Mouse (Mus musculus) kidney, postnatal 36 days (tissue): ENCODE data around the gene Gja10.

Experiments used
- DNase-seq, 2 experiments: peaks; one replicate each; pipeline ENCODE4 v3.0.0; 2021 to 2022; ENCODE audit warnings: mixed read lengths in 2 of 2

The Gja10 gene

DNA sequence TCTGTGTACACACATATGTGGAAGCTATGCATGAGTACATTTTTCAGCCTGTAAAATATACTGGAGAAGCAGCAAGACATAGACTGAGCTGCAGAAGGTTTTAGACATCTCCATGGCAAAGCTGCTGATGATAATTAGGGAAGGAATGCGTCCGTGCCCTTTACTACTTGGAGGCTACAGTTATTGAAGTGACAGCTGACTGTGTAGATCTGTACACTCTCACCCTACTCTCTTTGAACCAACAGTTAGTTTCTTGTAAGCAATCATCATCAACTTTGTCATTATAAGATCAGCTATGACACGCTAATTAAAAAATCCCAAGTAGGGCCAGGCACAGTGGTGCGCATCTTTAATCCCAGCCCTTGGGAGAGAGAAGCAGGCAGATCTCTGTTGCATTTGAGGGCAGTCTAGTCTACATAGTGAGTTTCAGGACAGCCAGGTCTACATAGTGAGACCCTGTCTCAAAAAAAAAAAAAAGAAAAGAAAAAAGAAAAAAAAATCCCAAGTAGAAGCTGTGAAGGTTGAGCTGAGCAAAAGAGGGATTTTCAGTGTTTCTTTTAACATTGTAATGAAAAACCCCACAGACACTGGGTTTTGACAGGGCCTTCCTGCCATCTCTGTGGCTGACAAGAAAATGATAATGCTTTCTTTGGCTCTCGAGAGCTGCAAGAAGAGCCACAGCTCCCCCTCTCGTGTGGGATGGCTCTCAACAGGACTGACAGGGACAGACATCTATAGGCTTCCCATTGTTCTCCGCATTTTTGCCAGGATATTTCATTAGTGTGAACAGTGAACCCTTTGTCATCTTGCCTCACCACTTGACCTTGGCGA, 41.6 kb downstream of the Gja10 start:
- DNase-seq: no peak

DNA sequence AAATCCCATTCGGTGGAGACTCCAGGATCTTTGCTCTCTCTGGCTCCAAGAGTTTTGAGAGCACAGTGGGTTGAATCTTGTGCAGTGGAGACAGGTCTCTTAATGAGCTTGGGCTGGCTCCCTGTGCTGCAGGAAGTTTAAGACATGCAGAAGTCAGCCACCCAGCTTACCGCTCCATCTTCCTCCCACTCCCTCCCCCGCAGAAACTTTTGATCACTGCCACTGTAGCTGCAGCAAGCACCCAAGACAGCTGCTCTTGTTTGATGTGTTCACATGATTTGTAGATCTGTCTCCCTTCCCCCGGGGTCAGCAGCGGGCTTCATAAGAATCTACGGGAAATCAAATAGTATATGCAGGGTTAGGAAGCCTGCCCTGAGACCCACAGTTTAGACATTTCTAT, 42.3 kb downstream of the Gja10 start:
- no peak for DNase-seq

GRCm38 (mm10) chr4:32555506-32555905, 47.1 kb downstream of the Gja10 start:
- DNase-seq: no peak

DNA sequence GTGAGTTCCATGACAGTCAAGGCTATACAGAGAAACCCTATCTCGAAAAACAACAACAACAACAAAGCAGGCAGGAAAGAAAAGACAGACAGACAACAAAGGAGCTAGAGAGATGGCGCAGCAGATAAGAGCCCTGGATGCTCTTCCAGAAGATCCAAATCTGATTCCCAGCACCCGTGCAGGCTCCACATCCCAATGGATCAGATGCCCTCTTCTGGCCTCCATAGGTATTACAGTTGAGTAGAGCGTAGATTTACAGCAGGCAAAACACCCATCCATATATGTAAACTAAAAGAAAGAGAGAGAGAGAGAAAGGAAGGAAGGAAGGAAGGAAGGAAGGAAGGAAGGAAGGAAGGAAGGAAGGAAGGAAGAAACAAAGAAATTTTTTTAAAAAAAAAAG, 51.2 kb downstream of the Gja10 start:
- peak; percentile 48 to 65 for DNase-seq

- no peak for DNase-seq
Measured at GRCm38 (mm10) chr4:32549150-32549549, 53.4 kb downstream of the Gja10 start.
